Mouse (Mus musculus): ENCODE results near the gene Efhc2. TPM values are rescaled to one million over a fixed set of nuclear protein-coding genes. Genes with fewer than 3 reads are reported as not detected.

Gene Efhc2
- polyA plus RNA-seq, 2 experiments, result not detected

- TF ChIP-seq EP300 (IDR thresholded peaks at IDR 0.05; ENCODE audit: low read depth) (no peak), CTCF (IDR thresholded peaks at IDR 0.05; ENCODE audit: low read depth) (no peak)
- H3K4me3 ChIP-seq (ENCODE audit: insufficient read depth in 1 of 2, low read depth in 2 of 2, low read length in 2 of 2), result no peak overlapping the region
- H3K9me3 ChIP-seq (ENCODE audit: control insufficient read depth, low read length), result no peaks in the 10 kb centered on the region
- ATAC-seq (ENCODE audit: insufficient read depth) (no peak), DNase-seq (ENCODE audit: low read depth in 3 of 3, low spot score in 3 of 3) (no peak)
- H3K36me3 ChIP-seq (replicated peaks; ENCODE audit: control insufficient read depth, insufficient read depth, low read depth), result no peaks in the 10 kb centered on the region
- H3K27ac ChIP-seq, result no peak overlapping the region
- H3K9ac ChIP-seq (replicated peaks), result no peak overlapping the region
- no peak overlapping the region for H3K4me2 ChIP-seq (ENCODE audit: low read depth)
- no peaks in the 10 kb centered on the region for H3K27me3 ChIP-seq (ENCODE audit: control insufficient read depth, insufficient read depth, low read length)
- no peaks in the 10 kb centered on the region for H3K4me1 ChIP-seq (replicated peaks; ENCODE audit: control insufficient read depth in 2 of 2, insufficient read depth in 2 of 2, low read length in 1 of 2)
Observed at GRCm38 (mm10) chrX:17217451-17217850, 101.7 kb downstream of the Efhc2 start.

- DNase-seq (ENCODE audit: low read depth in 3 of 3, low spot score in 3 of 3), result no peak
- no peaks in the 10 kb centered on the region for H3K9me3 ChIP-seq (ENCODE audit: control insufficient read depth, low read length)
- H3K9ac ChIP-seq (replicated peaks), result no peak overlapping the region
- no peaks in the 10 kb centered on the region for H3K36me3 ChIP-seq (replicated peaks; ENCODE audit: control insufficient read depth, insufficient read depth, low read depth)
- H3K27me3 ChIP-seq (ENCODE audit: control insufficient read depth, insufficient read depth, low read length), result no peaks in the 10 kb centered on the region
- no peak overlapping the region for H3K4me3 ChIP-seq (ENCODE audit: insufficient read depth in 1 of 2, low read depth in 2 of 2, low read length in 2 of 2)
- H3K4me2 ChIP-seq (ENCODE audit: low read depth), result no peak overlapping the region
- TF ChIP-seq EP300 (IDR thresholded peaks at IDR 0.05; ENCODE audit: low read depth) (no peak), CTCF (IDR thresholded peaks at IDR 0.05; ENCODE audit: low read depth) (no peak)
- no peaks in the 10 kb centered on the region for H3K4me1 ChIP-seq (replicated peaks; ENCODE audit: control insufficient read depth in 2 of 2, insufficient read depth in 2 of 2, low read length in 1 of 2)
- H3K27ac ChIP-seq, result no peak overlapping the region
- 66% methylated on average over 2 of the region's 2 CpGs for whole genome bisulfite sequencing (ENCODE audit: insufficient replicate concordance)
- no peak for ATAC-seq (ENCODE audit: insufficient read depth)
Observed at GRCm38 (mm10) chrX:17213515-17213914, 105.7 kb downstream of the Efhc2 start.

GRCm38 (mm10) chrX:17175748-17176147 is 143.4 kb downstream of the Efhc2 start:
- no peak for DNase-seq (ENCODE audit: low read depth in 3 of 3, low spot score in 3 of 3)
- Histone ChIP-seq H3K27me3 (ENCODE audit: control insufficient read depth, insufficient read depth, low read length) (no peaks in the 10 kb centered on the region), H3K4me2 (ENCODE audit: low read depth) (no peak overlapping the region), H3K36me3 (replicated peaks; ENCODE audit: control insufficient read depth, insufficient read depth, low read depth) (no peaks in the 10 kb centered on the region), H3K4me1 (replicated peaks; ENCODE audit: control insufficient read depth in 2 of 2, insufficient read depth in 2 of 2, low read length in 1 of 2) (no peaks in the 10 kb centered on the region), H3K4me3 (ENCODE audit: insufficient read depth in 1 of 2, low read depth in 2 of 2, low read length in 2 of 2) (no peak overlapping the region), H3K27ac (no peak overlapping the region), H3K9me3 (ENCODE audit: control insufficient read depth, low read length) (no peaks in the 10 kb centered on the region), H3K9ac (replicated peaks) (no peak overlapping the region)
- 46% methylated on average over 3 of the region's 3 CpGs for WGBS (ENCODE audit: insufficient replicate concordance)
- ATAC-seq (ENCODE audit: insufficient read depth), result no peak
- TF ChIP-seq CTCF (IDR thresholded peaks at IDR 0.05; ENCODE audit: low read depth) (no peak), EP300 (IDR thresholded peaks at IDR 0.05; ENCODE audit: low read depth) (no peak)

- 28% methylated on average over 1 of the region's 1 CpGs for WGBS (ENCODE audit: insufficient replicate concordance)
- H3K9ac ChIP-seq (replicated peaks), result no peak overlapping the region
- H3K36me3 ChIP-seq (replicated peaks; ENCODE audit: control insufficient read depth, insufficient read depth, low read depth), result no peaks in the 10 kb centered on the region
- ATAC-seq (ENCODE audit: insufficient read depth) (no peak), DNase-seq (ENCODE audit: low read depth in 3 of 3, low spot score in 3 of 3) (no peak)
- no peaks in the 10 kb centered on the region for H3K9me3 ChIP-seq (ENCODE audit: control insufficient read depth, low read length)
- no peak overlapping the region for H3K4me3 ChIP-seq (ENCODE audit: insufficient read depth in 1 of 2, low read depth in 2 of 2, low read length in 2 of 2)
- H3K4me2 ChIP-seq (ENCODE audit: low read depth), result no peak overlapping the region
- TF ChIP-seq CTCF (IDR thresholded peaks at IDR 0.05; ENCODE audit: low read depth), result peak; percentile 54
- no peak for TF ChIP-seq EP300 (IDR thresholded peaks at IDR 0.05; ENCODE audit: low read depth)
- no peaks in the 10 kb centered on the region for H3K4me1 ChIP-seq (replicated peaks; ENCODE audit: control insufficient read depth in 2 of 2, insufficient read depth in 2 of 2, low read length in 1 of 2)
- H3K27ac ChIP-seq, result no peak overlapping the region
- H3K27me3 ChIP-seq (ENCODE audit: control insufficient read depth, insufficient read depth, low read length), result no peaks in the 10 kb centered on the region
Observed at GRCm38 (mm10) chrX:17165638-17166037, 153.5 kb downstream of the Efhc2 start.

Data from liver, embryonic 14.5 days (tissue).